Mouse (Mus musculus): ENCODE results near the gene Cyyr1. TPM values are rescaled to one million over a fixed set of nuclear protein-coding genes. Genes with fewer than 3 reads are reported as not detected.

Cyyr1 gene
- total RNA-seq, 2 experiments from 2014 or later = 4.0 to 5.8 TPM

DNA sequence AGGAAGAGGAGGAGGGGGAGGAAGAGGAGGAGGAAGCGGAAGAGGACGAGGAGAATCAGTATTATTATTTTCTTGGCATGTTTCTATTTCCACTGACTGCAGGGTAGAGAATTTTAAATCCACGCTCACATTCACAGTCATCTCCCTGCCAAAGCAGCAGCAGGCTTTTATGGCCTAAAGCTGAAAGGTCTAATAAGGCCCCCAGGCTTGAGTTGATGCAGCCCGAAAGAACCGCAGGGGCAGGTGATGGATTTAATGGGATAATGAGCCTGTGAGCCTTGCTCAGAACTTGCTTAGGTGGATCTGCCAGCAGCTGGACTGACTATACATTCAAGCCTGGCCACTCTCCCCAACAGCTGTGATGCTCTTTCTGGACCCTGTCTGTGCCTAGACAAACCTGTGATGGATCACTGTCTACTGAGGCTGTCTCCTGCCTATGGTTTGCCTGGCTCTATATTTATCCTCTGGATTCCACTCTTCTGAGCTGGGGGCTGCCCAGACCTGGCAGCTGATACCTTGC lies 78.6 kb downstream of the Cyyr1 start:
- no peak for DNase-seq (ENCODE audit: extremely low spot score in 1 of 2, low spot score in 1 of 2)

GRCm38 (mm10) chr16:85470057-85470456 lies 83.1 kb downstream of the Cyyr1 start:
- DNase-seq (ENCODE audit: extremely low spot score in 1 of 2, low spot score in 1 of 2) = no peak

GRCm38 (mm10) chr16:85455043-85455442 lies 98.2 kb downstream of the Cyyr1 start:
- DNase-seq (ENCODE audit: extremely low spot score in 1 of 2, low spot score in 1 of 2) = no peak

GRCm38 (mm10) chr16:85446306-85446705 lies 106.9 kb downstream of the Cyyr1 start:
- DNase-seq (ENCODE audit: extremely low spot score in 1 of 2, low spot score in 1 of 2) = no peak

DNA sequence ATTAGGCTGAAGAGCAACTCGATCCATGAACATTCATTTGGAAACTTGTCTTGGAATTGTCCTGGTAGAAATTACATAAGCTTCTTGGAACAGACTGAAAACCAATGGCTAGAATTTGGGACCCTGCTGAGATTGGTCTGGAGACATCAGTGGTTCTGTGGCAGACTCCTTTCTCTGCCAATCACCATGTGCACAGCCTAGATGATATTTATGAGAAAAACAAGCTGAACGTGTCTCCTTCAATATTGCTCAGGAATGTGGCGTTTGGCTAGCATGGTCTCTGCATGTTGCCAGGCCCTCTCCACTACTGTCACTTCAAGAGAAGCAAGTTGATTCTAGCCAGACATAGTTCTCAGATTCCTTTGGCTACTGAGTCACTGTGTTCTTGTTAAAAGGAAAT lies 107.4 kb downstream of the Cyyr1 start:
- no peak for DNase-seq (ENCODE audit: extremely low spot score in 1 of 2, low spot score in 1 of 2)

GRCm38 (mm10) chr16:85435427-85435826 lies 117.8 kb downstream of the Cyyr1 start:
- peak in 1 of 2 experiments; percentile 45 for DNase-seq (ENCODE audit: extremely low spot score in 1 of 2, low spot score in 1 of 2)

DNA sequence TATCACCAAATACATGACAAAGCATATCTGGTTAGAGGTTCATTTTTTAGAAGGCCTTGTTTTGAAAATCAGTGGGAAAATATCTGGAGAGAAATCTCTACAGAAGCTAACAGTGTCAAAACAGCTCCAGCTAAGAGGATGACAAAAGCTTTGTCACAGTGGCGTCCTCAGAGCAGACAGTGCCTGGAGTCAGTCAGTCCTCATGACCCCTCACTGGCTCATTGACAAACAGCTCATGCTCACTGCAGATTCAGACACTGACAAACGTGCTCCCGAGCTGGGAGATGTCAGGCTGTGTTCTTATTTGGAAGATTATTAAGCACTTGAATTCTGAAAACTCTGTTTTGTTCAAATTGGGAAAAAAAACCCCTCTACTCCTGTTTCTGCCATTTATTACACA lies 124.0 kb downstream of the Cyyr1 start:
- no peak for DNase-seq (ENCODE audit: extremely low spot score in 1 of 2, low spot score in 1 of 2)

GRCm38 (mm10) chr16:85422889-85423288 lies 130.3 kb downstream of the Cyyr1 start:
- no peak for DNase-seq (ENCODE audit: extremely low spot score in 1 of 2, low spot score in 1 of 2)

GRCm38 (mm10) chr16:85415415-85415814 lies 137.8 kb downstream of the Cyyr1 start:
- no peak for DNase-seq (ENCODE audit: extremely low spot score in 1 of 2, low spot score in 1 of 2)

DNA sequence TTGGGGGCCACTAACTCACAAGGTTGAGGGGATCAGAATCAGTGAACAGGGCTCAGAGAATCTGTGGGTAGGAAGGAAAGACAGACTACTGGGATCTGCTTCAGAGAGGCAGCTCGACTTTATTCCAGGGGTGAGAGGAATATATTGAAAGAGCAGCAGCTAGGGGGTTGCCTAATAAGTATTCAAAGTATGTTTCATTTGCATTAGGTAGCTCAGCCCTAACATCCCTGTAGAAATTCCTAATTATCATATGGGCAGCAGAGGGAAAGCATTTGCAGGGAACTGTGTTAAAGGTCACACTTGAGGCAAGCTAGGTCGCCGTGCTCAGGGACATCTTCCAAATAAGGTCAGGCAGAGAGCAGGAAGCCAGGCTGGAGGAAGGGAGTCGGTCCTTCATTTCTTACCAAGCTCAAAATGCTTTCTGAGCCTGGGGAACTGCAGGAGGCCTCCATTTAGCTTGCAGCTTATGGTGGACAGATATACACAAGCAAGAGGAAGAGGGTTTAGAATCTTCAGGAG lies 159.7 kb downstream of the Cyyr1 start:
- DNase-seq (ENCODE audit: extremely low spot score in 1 of 2, low spot score in 1 of 2) = no peak

GRCm38 (mm10) chr16:85386801-85387200 lies 166.4 kb downstream of the Cyyr1 start:
- no peak for DNase-seq (ENCODE audit: extremely low spot score in 1 of 2, low spot score in 1 of 2)

Other genes with a start within 250 kb of the Cyyr1 start
- gene Adamts1, start 249.7 kb upstream of the Cyyr1 start, total RNA-seq (2021) = 10 to 100 TPM; 23.1 to 24.2 TPM

Data from layer of hippocampus, postnatal 25 days (tissue).